Mouse (Mus musculus) spleen, postnatal 14 days (tissue): ENCODE measurements around the gene Hsd11b2.

Source experiments
- DNase-seq, 2 experiments: peaks; one replicate each; pipeline ENCODE4 v3.0.0; 2021 to 2022; ENCODE audit warnings: low spot score in 2 of 2

Hsd11b2 gene

GRCm38 (mm10) chr8:105527110-105527509 lies 8.6 kb downstream of the Hsd11b2 start:
- no peak for DNase-seq

GRCm38 (mm10) chr8:105528206-105528605 lies 9.7 kb downstream of the Hsd11b2 start:
- DNase-seq, result no peak

- DNase-seq, result no peak
Observed at GRCm38 (mm10) chr8:105529271-105529670, 10.7 kb downstream of the Hsd11b2 start.

GRCm38 (mm10) chr8:105531774-105532173 lies 13.2 kb downstream of the Hsd11b2 start:
- DNase-seq, result peak; percentile 48 to 59

- no peak for DNase-seq
Observed at GRCm38 (mm10) chr8:105533439-105533838, 14.9 kb downstream of the Hsd11b2 start.

- peak; percentile 61 to 75 for DNase-seq
Observed at GRCm38 (mm10) chr8:105533892-105534329, 15.4 kb downstream of the Hsd11b2 start.

- no peak for DNase-seq
Observed at GRCm38 (mm10) chr8:105536546-105536945, 18.0 kb downstream of the Hsd11b2 start.

GRCm38 (mm10) chr8:105537011-105537677 lies 18.6 kb downstream of the Hsd11b2 start:
- no peak for DNase-seq

- DNase-seq, result no peak
Observed at GRCm38 (mm10) chr8:105538940-105539339, 20.4 kb downstream of the Hsd11b2 start.

GRCm38 (mm10) chr8:105542032-105542656 lies 23.6 kb downstream of the Hsd11b2 start:
- no peak for DNase-seq

GRCm38 (mm10) chr8:105542808-105543207 lies 24.3 kb downstream of the Hsd11b2 start:
- DNase-seq, result no peak

- no peak for DNase-seq
Observed at GRCm38 (mm10) chr8:105543703-105544102, 25.1 kb downstream of the Hsd11b2 start.

- no peak for DNase-seq
Observed at GRCm38 (mm10) chr8:105544544-105545205, 26.1 kb downstream of the Hsd11b2 start.

GRCm38 (mm10) chr8:105545249-105545648 lies 26.7 kb downstream of the Hsd11b2 start:
- DNase-seq, result no peak

- no peak for DNase-seq
Observed at GRCm38 (mm10) chr8:105546384-105547350, 28.1 kb downstream of the Hsd11b2 start.

GRCm38 (mm10) chr8:105549506-105549905 lies 31.0 kb downstream of the Hsd11b2 start:
- no peak for DNase-seq

- DNase-seq, result no peak
Observed at GRCm38 (mm10) chr8:105550083-105550482, 31.5 kb downstream of the Hsd11b2 start.

GRCm38 (mm10) chr8:105552032-105552431 lies 33.5 kb downstream of the Hsd11b2 start:
- DNase-seq, result no peak

GRCm38 (mm10) chr8:105552824-105553223 lies 34.3 kb downstream of the Hsd11b2 start:
- no peak for DNase-seq

GRCm38 (mm10) chr8:105554087-105554486 lies 35.5 kb downstream of the Hsd11b2 start:
- peak in 1 of 2 experiments; percentile 45 for DNase-seq

GRCm38 (mm10) chr8:105555230-105555629 lies 36.7 kb downstream of the Hsd11b2 start:
- DNase-seq, result no peak

GRCm38 (mm10) chr8:105562863-105563262 lies 44.3 kb downstream of the Hsd11b2 start:
- no peak for DNase-seq
